Mouse (Mus musculus) bone marrow macrophage, adult 2 months (primary cell): ENCODE results near the gene Adcy5.

ENCODE experiments used
- CTCF ChIP-seq: IDR thresholded peaks from 2 replicates; pipeline ENCODE4 v1.5.1; 2012; ENCODE audit warnings: low read depth, mild to moderate bottlenecking, low read length, moderate library complexity
- POLR2A ChIP-seq: IDR thresholded peaks from 2 replicates; pipeline ENCODE4 v1.6.1; 2012; ENCODE audit warnings: mild to moderate bottlenecking, low read depth, low read length, borderline replicate concordance

GRCm38 (mm10) chr16:35164361-35165224, 9.9 kb downstream of the Adcy5 start:
- TF ChIP-seq POLR2A, result no peak
- no peak for TF ChIP-seq CTCF
